Mouse (Mus musculus): ENCODE measurements around the gene Col25a1.

- TF ChIP-seq CTCF (IDR thresholded peaks at IDR 0.05) (no peak), EP300 (IDR thresholded peaks at IDR 0.05) (no peak)
These were observed 139.2 kb downstream of the Col25a1 start for GRCm38 (mm10) chr3:130270509-130270908.

All from lung, postnatal 0 days (tissue).